Mouse (Mus musculus) limb, embryonic 14.5 days (tissue): ENCODE data around the gene Rapgef6. TPM values are rescaled to one million over a fixed set of nuclear protein-coding genes. Genes with fewer than 3 reads are reported as not detected.

Experiments
- ATAC-seq: fragments of 200-750 bp; cut with Nextera tagmentation; 2 replicates; pipeline ENCODE4 v1.8.0; 2017; ENCODE audit warnings: low read depth, moderate number of reproducible peaks, moderate TSS enrichment; ENCODE audit not compliant: low FRiP score
- DNase-seq: peaks from one replicate; pipeline ENCODE4 v3.0.0-alpha.2; 2015; ENCODE audit warnings: low spot score
- H3K27ac ChIP-seq: fragments of 300-500 bp; sonication (generic); replicated peaks from 2 replicates; pipeline ENCODE4 v1.5.1; 2014; ENCODE audit warnings: low read depth, mild to moderate bottlenecking, low read length, moderate library complexity, mixed read lengths
- H3K27me3 ChIP-seq: fragments of 300-500 bp; sonication (generic); 2 replicates; pipeline ENCODE4 v1.6.1; 2014; ENCODE audit warnings: low read length, mixed read lengths; ENCODE audit not compliant: control insufficient read depth, insufficient read depth
- H3K36me3 ChIP-seq: fragments of 300-500 bp; sonication (generic); 2 replicates; pipeline ENCODE4 v1.6.1; 2014; ENCODE audit warnings: mild to moderate bottlenecking, low read length, moderate library complexity, mixed read lengths; ENCODE audit not compliant: control insufficient read depth, insufficient read depth
- H3K4me1 ChIP-seq: fragments of 300-500 bp; sonication (generic); 2 replicates; pipeline ENCODE4 v1.6.1; 2014; ENCODE audit warnings: antibody characterized with exemption, low read length, mixed read lengths; ENCODE audit not compliant: control insufficient read depth, insufficient read depth
- H3K4me2 ChIP-seq: fragments of 300-500 bp; sonication (generic); replicated peaks from 2 replicates; pipeline ENCODE4 v1.6.1; 2014; ENCODE audit warnings: low read depth, mild to moderate bottlenecking, low read length, moderate library complexity; ENCODE audit not compliant: severe bottlenecking
- H3K4me3 ChIP-seq: fragments of 300-500 bp; sonication (generic); replicated peaks from 2 replicates; pipeline ENCODE4 v1.5.1; 2014; ENCODE audit warnings: low read length
- H3K9ac ChIP-seq: fragments of 300-500 bp; sonication (generic); 2 replicates; pipeline ENCODE4 v1.6.1; 2014; ENCODE audit warnings: mild to moderate bottlenecking, low read depth, low read length, moderate library complexity; ENCODE audit not compliant: severe bottlenecking
- H3K9me3 ChIP-seq: fragments of 300-500 bp; sonication (generic); 2 replicates; pipeline ENCODE4 v1.6.1; 2016; ENCODE audit warnings: low read length; ENCODE audit not compliant: control insufficient read depth
- POLR2A ChIP-seq: fragments of 200-500 bp; IDR thresholded peaks from 2 replicates; pipeline ENCODE4 v1.8.0; 2012; ENCODE audit warnings: inconsistent platforms, mild to moderate bottlenecking, moderate library complexity, borderline replicate concordance; ENCODE audit not compliant: insufficient read depth, insufficient read length; ENCODE audit errors: extremely low read depth
- WGBS: fragments of 180-500 bp; shearing (Covaris S2); extraction: QIAGEN DNeasy Blood & Tissue Kit; methylation state at CpG from one replicate; pipeline ENCODE4 v1.1.7; 2014; 5-methylcytosine and 5-hydroxymethylcytosine counted together
- polyA plus RNA-seq, 2 experiments: library from polyadenylated mRNA; depleted of rRNA in 1 of 2; stranded (reverse) in 1 of 2; unstranded in 1 of 2; fragments of >200 nt; fragmentation: Nextera tagmentation in 1 of 2; extraction: Ambion mirVana in 1 of 2; gene quantifications; 2 replicates each; pipeline versions ENCODE4 v1.2.1 to v1.2.3; 2012 to 2014

Rapgef6 gene
- polyA plus RNA-seq, 2 experiments = 13.8 to 26.6 TPM

DNA sequence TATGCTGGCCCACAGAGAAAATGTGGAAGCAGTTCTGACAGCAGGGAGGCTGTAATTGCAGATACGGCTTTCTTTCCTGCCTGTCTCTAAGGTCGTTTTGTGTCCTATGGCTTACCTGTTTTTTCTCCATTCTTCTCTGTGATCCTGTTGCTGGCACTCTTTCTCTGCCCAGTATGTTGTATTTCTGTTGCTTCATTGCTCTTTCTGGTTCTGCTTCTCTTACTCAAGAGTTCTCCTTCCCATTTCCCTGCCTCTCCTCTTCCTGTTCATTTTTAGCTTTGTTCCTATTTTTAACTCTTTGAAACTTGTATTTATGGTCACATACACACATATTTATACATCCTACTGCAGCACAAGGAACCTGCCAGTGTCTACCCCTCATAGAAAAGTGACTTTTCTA lies 96.2 kb downstream of the Rapgef6 start:
- no peaks in the 10 kb centered on the region for H3K27me3 ChIP-seq
- DNase-seq (no peak), ATAC-seq (no peak)
- peaks cover 7% of the 10 kb centered on the region; the same call in 1 of the 2 replicates for H3K36me3 ChIP-seq
- H3K27ac ChIP-seq = no peak overlapping the region
- no peaks in the 10 kb centered on the region for H3K9me3 ChIP-seq
- H3K4me3 ChIP-seq = no peak overlapping the region
- no peak overlapping the region for H3K9ac ChIP-seq
- H3K4me1 ChIP-seq = no peaks in the 10 kb centered on the region
- no peak overlapping the region for H3K4me2 ChIP-seq
- WGBS = 37% methylated on average over 2 of the region's 2 CpGs
- no peak for TF ChIP-seq POLR2A

- no peak for TF ChIP-seq POLR2A
- Histone ChIP-seq H3K27ac (no peak overlapping the region), H3K36me3 (peaks cover 7% of the 10 kb centered on the region; the same call in 1 of the 2 replicates), H3K4me2 (no peak overlapping the region), H3K9me3 (no peaks in the 10 kb centered on the region), H3K9ac (no peak overlapping the region), H3K4me3 (no peak overlapping the region), H3K27me3 (no peaks in the 10 kb centered on the region), H3K4me1 (no peaks in the 10 kb centered on the region)
- 94% methylated on average over 2 of the region's 2 CpGs for WGBS
- no peak for ATAC-seq
- DNase-seq = no peak
These were observed 99.1 kb downstream of the Rapgef6 start for GRCm38 (mm10) chr11:54621725-54622124.

DNA sequence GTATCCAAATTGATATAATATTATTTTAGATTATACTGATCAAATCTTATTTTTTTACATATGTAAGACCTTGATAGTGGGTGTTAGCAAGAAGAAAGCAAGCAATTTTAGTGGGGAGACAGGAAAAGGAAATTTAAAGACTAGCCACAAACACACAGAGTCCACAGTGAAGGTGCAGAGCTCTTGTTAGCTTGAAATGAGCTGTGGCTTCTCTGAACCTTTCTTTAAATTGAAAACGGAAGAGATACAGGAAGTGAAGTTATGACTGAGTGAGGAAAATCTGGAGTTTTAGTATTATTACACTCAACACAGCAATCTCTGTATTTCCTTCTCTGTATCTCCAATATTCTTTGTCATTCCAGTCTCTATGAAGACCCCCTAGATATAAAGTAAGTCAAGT lies 104.3 kb downstream of the Rapgef6 start:
- peaks cover 11% of the 10 kb centered on the region for H3K36me3 ChIP-seq
- no peaks in the 10 kb centered on the region for H3K9me3 ChIP-seq
- no peaks in the 10 kb centered on the region for H3K4me1 ChIP-seq
- no peak overlapping the region for H3K4me3 ChIP-seq
- DNase-seq = no peak
- no peak for TF ChIP-seq POLR2A
- H3K27ac ChIP-seq = no peak overlapping the region
- 82% methylated on average over 1 of the region's 1 CpGs for WGBS
- no peak overlapping the region for H3K4me2 ChIP-seq
- H3K27me3 ChIP-seq = no peaks in the 10 kb centered on the region
- H3K9ac ChIP-seq = no peak overlapping the region
- no peak for ATAC-seq

DNA sequence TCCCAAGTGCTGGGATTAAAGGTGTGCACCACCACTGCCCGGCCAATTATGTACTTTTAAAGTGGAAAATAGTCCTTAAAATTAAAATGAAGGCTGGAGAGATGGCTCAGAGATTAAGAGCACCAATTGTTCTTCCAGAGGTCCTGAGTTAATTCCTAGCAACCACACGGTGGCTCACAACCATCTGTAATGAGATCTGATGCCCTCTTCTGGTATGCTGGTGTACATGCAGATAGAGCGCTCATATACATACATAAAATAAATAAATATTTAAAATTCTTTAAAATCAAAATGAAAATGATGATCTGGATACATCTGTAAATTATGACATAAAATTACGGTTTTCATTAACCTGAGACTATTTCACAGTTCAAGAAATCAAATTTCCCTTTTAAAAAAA lies 123.8 kb downstream of the Rapgef6 start:
- H3K4me3 ChIP-seq = no peak overlapping the region
- ATAC-seq = no peak
- no peak overlapping the region for H3K27ac ChIP-seq
- 97% methylated on average over 4 of the region's 4 CpGs for WGBS
- no peak overlapping the region for H3K4me2 ChIP-seq
- H3K4me1 ChIP-seq = no peaks in the 10 kb centered on the region
- no peaks in the 10 kb centered on the region for H3K9me3 ChIP-seq
- DNase-seq = no peak
- H3K27me3 ChIP-seq = no peaks in the 10 kb centered on the region
- no peak overlapping the region for H3K9ac ChIP-seq
- peaks cover 6% of the 10 kb centered on the region; the same call in 1 of the 2 replicates for H3K36me3 ChIP-seq
- TF ChIP-seq POLR2A = no peak

- Histone ChIP-seq H3K4me1 (no peaks in the 10 kb centered on the region), H3K36me3 (no peaks in the 10 kb centered on the region; the same call in 1 of the 2 replicates), H3K9ac (no peak overlapping the region), H3K4me3 (no peak overlapping the region), H3K4me2 (no peak overlapping the region), H3K27ac (no peak overlapping the region), H3K9me3 (no peaks in the 10 kb centered on the region), H3K27me3 (no peaks in the 10 kb centered on the region)
- ATAC-seq (no peak), DNase-seq (no peak)
- TF ChIP-seq POLR2A = no peak
These were observed 125.9 kb downstream of the Rapgef6 start for GRCm38 (mm10) chr11:54648573-54648972.

DNA sequence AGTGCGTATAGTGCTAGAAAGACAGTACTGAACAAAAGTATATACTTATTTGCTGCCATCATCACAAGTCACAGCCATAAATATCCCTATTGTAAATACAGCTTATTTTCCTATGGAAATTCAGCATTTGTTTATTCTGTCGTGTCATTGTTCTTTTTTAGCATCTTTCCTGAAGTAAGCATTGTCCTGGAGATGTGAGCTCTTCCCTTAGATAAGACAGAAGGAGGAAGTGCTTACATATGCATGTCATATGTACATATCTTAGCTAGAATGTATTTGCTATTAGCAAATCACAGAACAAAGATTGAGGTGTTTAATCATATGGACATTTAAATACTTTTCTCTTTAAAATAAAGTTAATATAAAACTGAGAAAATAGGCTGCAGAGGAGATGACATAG lies 132.8 kb downstream of the Rapgef6 start:
- WGBS = 82% methylated on average over 2 of the region's 2 CpGs

More for the DNA sequence above, 132.8 kb downstream of the Rapgef6 start:
- H3K4me2 ChIP-seq = no peak overlapping the region
- no peak overlapping the region for H3K4me3 ChIP-seq
- H3K36me3 ChIP-seq = peaks cover 12% of the 10 kb centered on the region
- H3K27me3 ChIP-seq = no peaks in the 10 kb centered on the region
- no peak for DNase-seq
- H3K9me3 ChIP-seq = no peaks in the 10 kb centered on the region
- H3K4me1 ChIP-seq = no peaks in the 10 kb centered on the region
- no peak overlapping the region for H3K9ac ChIP-seq
- H3K27ac ChIP-seq = no peak overlapping the region
- ATAC-seq = no peak
- no peak for TF ChIP-seq POLR2A
